Mouse (Mus musculus): ENCODE measurements around the gene Bcl2l11. TPM values are rescaled to one million over a fixed set of nuclear protein-coding genes. Genes with fewer than 3 reads are reported as not detected.

The Bcl2l11 gene
- polyA plus RNA-seq (2015; fragmentation: Nextera tagmentation; extraction: Ambion mirVana): 8.6 and 12.2 TPM in 2 replicates

DNA sequence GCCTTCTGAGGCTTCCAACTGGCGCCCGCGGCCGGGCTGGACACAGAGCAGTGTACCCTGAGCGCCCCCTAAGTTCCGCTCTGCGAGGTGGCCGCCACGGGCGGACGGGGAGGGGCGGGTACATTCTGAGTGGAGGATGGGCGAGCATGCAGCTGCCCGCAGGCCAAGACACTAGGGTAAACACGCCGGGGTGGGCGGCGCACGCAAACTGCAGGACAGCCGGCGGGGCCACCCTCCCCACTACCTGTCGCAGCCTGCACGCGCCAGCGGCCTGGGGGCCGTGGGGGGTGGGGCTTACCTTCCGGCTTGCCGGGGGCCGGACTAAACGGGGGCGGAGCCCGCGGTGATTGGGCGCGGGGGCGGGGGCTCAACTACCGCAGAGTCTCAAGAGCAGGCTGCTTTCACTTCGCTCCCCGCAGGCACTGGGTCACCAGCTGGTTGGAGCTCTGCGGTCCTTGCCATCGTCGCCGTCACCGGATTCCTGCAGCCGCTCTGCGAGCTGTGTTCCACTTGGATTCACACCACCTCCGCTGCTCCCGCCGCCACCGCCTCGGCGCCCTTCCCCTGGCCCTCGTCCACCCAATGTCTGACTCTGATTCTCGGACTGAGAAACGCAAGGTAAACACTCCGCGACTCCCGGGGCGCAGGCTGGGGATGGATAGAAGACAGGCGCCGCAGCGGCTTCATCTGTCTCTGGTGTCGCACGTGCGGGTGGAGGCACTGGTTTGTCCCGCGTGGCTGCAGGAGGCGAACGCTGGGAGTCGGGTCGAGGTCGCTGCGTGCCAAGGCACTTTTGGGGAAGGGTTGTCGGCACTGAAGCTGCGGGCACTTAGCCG lies at the start of gene Bcl2l11:
TSS of gene Bcl2l11 (plus strand) at position 404 of the 836 bp plus-strand sequence.
- no peaks in the 10 kb centered on the region for H3K36me3 ChIP-seq (ENCODE audit: control insufficient read depth, insufficient read depth, low read length)
- H3K4me2 ChIP-seq (ENCODE audit: low read length): peak within 1 kb of the TSS; percentile 100
- ATAC-seq: peak; percentile 86
- peaks cover 42% of the 10 kb centered on the region for H3K4me1 ChIP-seq (ENCODE audit: control insufficient read depth, insufficient read depth, low read depth, low read length)
- no peaks in the 10 kb centered on the region for H3K9me3 ChIP-seq (ENCODE audit: control insufficient read depth, low read length)
- peaks cover 7% of the 10 kb centered on the region for H3K27me3 ChIP-seq (replicated peaks; ENCODE audit: control insufficient read depth, insufficient read depth, low read length)
- under 1% methylated on average over 65 of the region's 76 CpGs for WGBS
- H3K27ac ChIP-seq (ENCODE audit: low read depth, low read length): peak within 1 kb of the TSS; percentile 68
- peak within 1 kb of the TSS; percentile 71 for H3K4me3 ChIP-seq (ENCODE audit: low read length)
- H3K9ac ChIP-seq (ENCODE audit: low read depth, low read length): peak within 1 kb of the TSS; percentile 74

DNA sequence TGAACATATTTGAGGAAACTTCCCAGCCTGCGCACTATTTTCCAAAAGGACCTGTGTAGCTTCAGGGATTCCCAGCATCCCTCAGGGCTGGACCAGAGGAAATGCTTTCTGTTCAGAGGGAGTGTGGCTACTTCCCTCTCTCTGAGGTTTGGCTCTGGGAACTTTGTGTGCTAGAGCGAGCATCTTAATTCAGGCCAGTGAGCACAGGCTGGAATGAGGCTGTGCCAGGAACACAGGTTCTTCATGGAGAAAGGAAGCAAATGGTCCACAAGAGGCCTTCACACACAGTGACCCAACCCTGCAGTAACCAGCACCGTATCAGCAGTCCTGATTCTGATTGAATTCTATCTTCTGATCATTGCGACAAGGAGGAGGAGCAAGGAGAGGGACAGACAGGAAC lies 48.9 kb upstream of the Bcl2l11 start:
- Histone ChIP-seq H3K9ac (ENCODE audit: low read depth, low read length) (no peak overlapping the region), H3K36me3 (ENCODE audit: control insufficient read depth, insufficient read depth, low read length) (no peaks in the 10 kb centered on the region), H3K9me3 (ENCODE audit: control insufficient read depth, low read length) (no peaks in the 10 kb centered on the region), H3K4me3 (ENCODE audit: low read length) (no peak overlapping the region), H3K4me2 (ENCODE audit: low read length) (no peak overlapping the region), H3K27me3 (replicated peaks; ENCODE audit: control insufficient read depth, insufficient read depth, low read length) (no peaks in the 10 kb centered on the region), H3K4me1 (ENCODE audit: control insufficient read depth, insufficient read depth, low read depth, low read length) (peaks cover 8% of the 10 kb centered on the region), H3K27ac (ENCODE audit: low read depth, low read length) (no peak overlapping the region)
- no peak for ATAC-seq
- 85% methylated on average over 4 of the region's 4 CpGs for WGBS

DNA sequence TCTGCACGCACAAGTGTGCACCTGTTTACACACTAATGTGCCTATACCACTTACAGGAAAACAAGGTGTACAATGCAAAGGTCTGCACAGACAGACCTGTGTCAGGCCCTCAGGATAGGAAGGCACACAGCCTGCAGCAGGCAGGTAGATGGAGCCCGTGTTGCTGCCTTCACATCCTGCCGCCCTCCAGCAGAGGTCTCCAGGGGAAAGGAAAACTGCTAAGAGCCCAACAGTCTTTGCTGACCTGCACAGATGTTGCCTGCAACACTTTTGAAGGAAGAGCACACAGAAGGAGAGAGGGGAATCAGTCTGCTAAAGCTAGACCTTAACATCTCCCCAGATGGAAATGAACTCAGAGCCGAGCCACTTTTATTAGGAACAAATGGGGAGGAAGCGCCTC lies 47.0 kb upstream of the Bcl2l11 start:
- Histone ChIP-seq H3K9me3 (ENCODE audit: control insufficient read depth, low read length) (no peaks in the 10 kb centered on the region), H3K4me2 (ENCODE audit: low read length) (peak overlapping the region; percentile 32; the same call in 1 of the 2 replicates), H3K4me3 (ENCODE audit: low read length) (no peak overlapping the region), H3K36me3 (ENCODE audit: control insufficient read depth, insufficient read depth, low read length) (no peaks in the 10 kb centered on the region), H3K4me1 (ENCODE audit: control insufficient read depth, insufficient read depth, low read depth, low read length) (peaks cover 8% of the 10 kb centered on the region), H3K27me3 (replicated peaks; ENCODE audit: control insufficient read depth, insufficient read depth, low read length) (no peaks in the 10 kb centered on the region), H3K27ac (ENCODE audit: low read depth, low read length) (0 out of 2 replicates have a peak overlapping the region, but pooled peaks have one; percentile 27), H3K9ac (ENCODE audit: low read depth, low read length) (0 out of 2 replicates have a peak overlapping the region, but pooled peaks have one; percentile 16)
- WGBS: 38% methylated on average over 5 of the region's 5 CpGs
- peak; percentile 75 for ATAC-seq

DNA sequence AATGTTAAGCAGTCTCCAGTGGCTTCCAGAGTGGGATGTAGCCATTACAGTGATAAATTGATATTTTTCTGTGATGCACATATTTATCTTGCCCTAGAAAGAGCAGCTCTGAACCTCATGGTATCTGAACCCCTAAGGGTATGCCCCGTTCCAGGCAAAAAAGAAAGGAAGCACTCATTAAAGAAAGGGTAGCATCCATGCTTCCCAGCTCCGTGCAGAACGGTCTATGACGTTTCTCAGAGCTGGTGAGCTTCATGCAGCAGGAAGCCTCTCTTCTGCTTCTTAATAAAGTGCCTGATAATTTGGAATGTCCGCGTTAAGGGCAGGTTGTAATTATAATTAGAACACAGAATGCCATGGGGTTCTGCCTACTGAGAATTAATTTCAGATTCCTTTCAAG lies 46.5 kb upstream of the Bcl2l11 start:
- 37% methylated on average over 6 of the region's 6 CpGs for WGBS
- peak; percentile 63 for ATAC-seq
- 0 out of 2 replicates have a peak overlapping the region, but pooled peaks have one; percentile 16 for H3K9ac ChIP-seq (ENCODE audit: low read depth, low read length)

GRCm38 (mm10) chr2:128083844-128084243 lies 42.0 kb upstream of the Bcl2l11 start:
- H3K4me1 ChIP-seq (ENCODE audit: control insufficient read depth, insufficient read depth, low read depth, low read length): peaks cover 5% of the 10 kb centered on the region
- no peak overlapping the region for H3K27ac ChIP-seq (ENCODE audit: low read depth, low read length)
- WGBS: 42% methylated on average over 3 of the region's 3 CpGs
- H3K4me3 ChIP-seq (ENCODE audit: low read length): no peak overlapping the region
- no peak overlapping the region for H3K4me2 ChIP-seq (ENCODE audit: low read length)
- no peaks in the 10 kb centered on the region for H3K36me3 ChIP-seq (ENCODE audit: control insufficient read depth, insufficient read depth, low read length)
- no peak overlapping the region for H3K9ac ChIP-seq (ENCODE audit: low read depth, low read length)
- no peaks in the 10 kb centered on the region for H3K27me3 ChIP-seq (replicated peaks; ENCODE audit: control insufficient read depth, insufficient read depth, low read length)
- no peaks in the 10 kb centered on the region for H3K9me3 ChIP-seq (ENCODE audit: control insufficient read depth, low read length)
- ATAC-seq: no peak

More for the DNA sequence above, 46.5 kb upstream of the Bcl2l11 start:
- no peak overlapping the region for H3K4me3 ChIP-seq (ENCODE audit: low read length)
- H3K27ac ChIP-seq (ENCODE audit: low read depth, low read length): 0 out of 2 replicates have a peak overlapping the region, but pooled peaks have one; percentile 27
- H3K4me2 ChIP-seq (ENCODE audit: low read length): peak overlapping the region; percentile 32; the same call in 1 of the 2 replicates
- peaks cover 8% of the 10 kb centered on the region for H3K4me1 ChIP-seq (ENCODE audit: control insufficient read depth, insufficient read depth, low read depth, low read length)
- H3K9me3 ChIP-seq (ENCODE audit: control insufficient read depth, low read length): no peaks in the 10 kb centered on the region
- H3K27me3 ChIP-seq (replicated peaks; ENCODE audit: control insufficient read depth, insufficient read depth, low read length): no peaks in the 10 kb centered on the region
- H3K36me3 ChIP-seq (ENCODE audit: control insufficient read depth, insufficient read depth, low read length): no peaks in the 10 kb centered on the region

- 87% methylated on average over 5 of the region's 5 CpGs for WGBS
- Histone ChIP-seq H3K27me3 (replicated peaks; ENCODE audit: control insufficient read depth, insufficient read depth, low read length) (no peaks in the 10 kb centered on the region), H3K9me3 (ENCODE audit: control insufficient read depth, low read length) (no peaks in the 10 kb centered on the region), H3K27ac (ENCODE audit: low read depth, low read length) (no peak overlapping the region), H3K36me3 (ENCODE audit: control insufficient read depth, insufficient read depth, low read length) (no peaks in the 10 kb centered on the region), H3K9ac (ENCODE audit: low read depth, low read length) (no peak overlapping the region), H3K4me3 (ENCODE audit: low read length) (no peak overlapping the region), H3K4me1 (ENCODE audit: control insufficient read depth, insufficient read depth, low read depth, low read length) (no peaks in the 10 kb centered on the region), H3K4me2 (ENCODE audit: low read length) (no peak overlapping the region)
- ATAC-seq: no peak
Observed at GRCm38 (mm10) chr2:128084607-128085006, 41.2 kb upstream of the Bcl2l11 start.

DNA sequence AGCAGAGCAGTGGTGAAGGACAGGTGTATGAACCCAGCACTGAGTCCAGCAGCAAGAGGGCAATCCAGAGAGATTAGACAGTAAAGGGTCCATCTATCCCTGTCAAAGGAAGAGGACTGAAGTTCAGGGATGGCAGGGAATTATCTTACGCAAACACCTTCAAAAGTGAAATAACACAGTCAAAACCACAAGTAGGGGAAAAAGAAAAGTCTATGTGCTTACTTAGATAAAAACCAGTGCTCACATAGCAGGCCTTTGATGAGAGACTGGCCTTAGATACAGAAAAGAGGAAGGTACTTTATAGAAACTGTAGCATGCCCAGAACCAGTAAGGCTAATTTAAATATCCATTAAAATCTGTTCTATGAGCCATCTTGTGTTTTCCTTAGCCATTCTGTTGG lies 40.4 kb upstream of the Bcl2l11 start:
- Histone ChIP-seq H3K9me3 (ENCODE audit: control insufficient read depth, low read length) (no peaks in the 10 kb centered on the region), H3K27me3 (replicated peaks; ENCODE audit: control insufficient read depth, insufficient read depth, low read length) (no peaks in the 10 kb centered on the region), H3K4me3 (ENCODE audit: low read length) (no peak overlapping the region), H3K27ac (ENCODE audit: low read depth, low read length) (no peak overlapping the region), H3K4me1 (ENCODE audit: control insufficient read depth, insufficient read depth, low read depth, low read length) (no peaks in the 10 kb centered on the region), H3K36me3 (ENCODE audit: control insufficient read depth, insufficient read depth, low read length) (no peaks in the 10 kb centered on the region), H3K4me2 (ENCODE audit: low read length) (no peak overlapping the region), H3K9ac (ENCODE audit: low read depth, low read length) (no peak overlapping the region)
- 100% methylated on average over 1 of the region's 1 CpGs for WGBS
- ATAC-seq: no peak

DNA sequence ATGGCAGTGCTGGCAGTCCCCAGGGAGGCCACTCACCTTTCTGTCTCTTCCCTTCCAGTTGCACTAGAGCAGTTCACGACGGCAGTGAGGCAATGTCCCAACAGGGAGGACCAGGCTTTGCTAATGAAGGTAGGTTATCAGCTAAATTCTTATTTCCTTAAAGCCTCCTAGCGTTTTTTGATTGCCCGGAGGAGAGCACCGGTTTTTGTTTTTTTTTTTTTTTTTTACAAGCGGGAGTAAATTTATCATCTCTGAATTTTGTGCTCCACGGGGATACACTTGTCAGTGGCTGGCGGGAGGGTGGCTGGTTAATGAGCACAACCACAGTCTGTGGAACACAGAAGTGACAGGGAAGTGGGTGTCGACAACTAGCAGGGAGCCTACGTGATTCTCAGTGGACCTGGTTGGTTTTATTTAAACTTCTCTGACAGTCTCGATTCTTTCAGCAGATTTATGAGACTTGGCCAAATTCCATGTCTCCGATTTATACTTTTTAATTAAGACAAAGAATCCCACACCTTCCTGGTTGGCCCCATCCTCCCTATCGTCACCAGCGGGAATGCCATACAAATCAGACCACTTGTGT lies 39.4 kb upstream of the Bcl2l11 start:
- H3K9me3 ChIP-seq (ENCODE audit: control insufficient read depth, low read length): no peaks in the 10 kb centered on the region
- H3K9ac ChIP-seq (ENCODE audit: low read depth, low read length): no peak overlapping the region
- H3K27me3 ChIP-seq (replicated peaks; ENCODE audit: control insufficient read depth, insufficient read depth, low read length): no peaks in the 10 kb centered on the region
- no peak overlapping the region for H3K4me3 ChIP-seq (ENCODE audit: low read length)
- H3K27ac ChIP-seq (ENCODE audit: low read depth, low read length): no peak overlapping the region
- no peak for ATAC-seq
- 55% methylated on average over 14 of the region's 14 CpGs for WGBS
- no peaks in the 10 kb centered on the region for H3K36me3 ChIP-seq (ENCODE audit: control insufficient read depth, insufficient read depth, low read length)
- no peaks in the 10 kb centered on the region for H3K4me1 ChIP-seq (ENCODE audit: control insufficient read depth, insufficient read depth, low read depth, low read length)
- no peak overlapping the region for H3K4me2 ChIP-seq (ENCODE audit: low read length)

DNA sequence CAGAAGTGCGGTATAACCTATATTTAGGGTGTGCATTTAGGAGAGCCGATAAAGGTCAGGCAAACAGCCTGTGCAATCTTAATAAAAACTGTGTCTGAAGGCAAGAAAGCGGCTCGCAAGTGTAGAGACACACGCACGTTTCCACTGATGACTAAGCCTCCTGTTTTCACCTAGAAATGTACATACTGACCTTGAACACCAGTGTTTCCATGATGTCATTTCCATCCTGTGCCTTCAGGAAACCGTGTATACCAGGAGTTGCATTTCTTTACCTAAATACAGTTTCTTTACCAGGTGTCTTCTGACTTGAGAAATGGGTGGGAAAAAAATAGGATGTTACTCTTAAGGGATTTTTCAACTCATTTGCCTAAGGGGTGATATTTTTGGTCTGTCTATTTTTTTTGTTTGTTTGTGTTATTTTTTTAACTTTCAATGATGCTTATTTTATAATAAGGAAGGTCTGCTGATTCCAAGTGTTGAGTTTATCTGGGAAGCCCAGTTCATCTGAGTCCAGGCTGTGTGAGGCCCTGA lies 38.8 kb upstream of the Bcl2l11 start:
- Histone ChIP-seq H3K4me3 (ENCODE audit: low read length) (no peak overlapping the region), H3K9me3 (ENCODE audit: control insufficient read depth, low read length) (no peaks in the 10 kb centered on the region), H3K4me1 (ENCODE audit: control insufficient read depth, insufficient read depth, low read depth, low read length) (no peaks in the 10 kb centered on the region), H3K4me2 (ENCODE audit: low read length) (no peak overlapping the region), H3K27ac (ENCODE audit: low read depth, low read length) (no peak overlapping the region), H3K36me3 (ENCODE audit: control insufficient read depth, insufficient read depth, low read length) (no peaks in the 10 kb centered on the region), H3K27me3 (replicated peaks; ENCODE audit: control insufficient read depth, insufficient read depth, low read length) (no peaks in the 10 kb centered on the region), H3K9ac (ENCODE audit: low read depth, low read length) (no peak overlapping the region)
- WGBS: 82% methylated on average over 7 of the region's 7 CpGs
- no peak for ATAC-seq

Measured in hindbrain, embryonic 16.5 days (tissue).